Mouse (Mus musculus): ENCODE results near the gene Olfr1279. TPM values are rescaled to one million over a fixed set of nuclear protein-coding genes. Genes with fewer than 3 reads are reported as not detected.

The Olfr1279 gene
- polyA plus RNA-seq, 1 experiment from 2014 or later: not detected

Other genes with a start within 250 kb of the Olfr1279 start
- gene Gm13941, start 194.7 kb upstream of the Olfr1279 start, polyA plus RNA-seq (2015; fragmentation: Nextera tagmentation; extraction: Ambion mirVana): not detected in 2 replicates
- gene Gm15130, start 147.7 kb upstream of the Olfr1279 start, polyA plus RNA-seq (2015; fragmentation: Nextera tagmentation; extraction: Ambion mirVana): not detected in 2 replicates
- gene 4930430A15Rik, start 71.0 kb upstream of the Olfr1279 start, polyA plus RNA-seq (2015; fragmentation: Nextera tagmentation; extraction: Ambion mirVana): not detected in 2 replicates
- gene Olfr1275, start 65.3 kb upstream of the Olfr1279 start, polyA plus RNA-seq (2015; fragmentation: Nextera tagmentation; extraction: Ambion mirVana): not detected in 2 replicates
- not detected in 2 replicates for gene Olfr1276, start 46.1 kb upstream of the Olfr1279 start, polyA plus RNA-seq (2015; fragmentation: Nextera tagmentation; extraction: Ambion mirVana)
- gene Olfr1277, start 26.5 kb upstream of the Olfr1279 start, polyA plus RNA-seq (2015; fragmentation: Nextera tagmentation; extraction: Ambion mirVana): not detected in 2 replicates
- not detected in 2 replicates for gene Olfr1278, start 10.5 kb upstream of the Olfr1279 start, polyA plus RNA-seq (2015; fragmentation: Nextera tagmentation; extraction: Ambion mirVana)
- gene Olfr1280, start 13.4 kb downstream of the Olfr1279 start, polyA plus RNA-seq (2015; fragmentation: Nextera tagmentation; extraction: Ambion mirVana): not detected in 2 replicates
- gene Olfr1281, start 25.9 kb downstream of the Olfr1279 start, polyA plus RNA-seq (2015; fragmentation: Nextera tagmentation; extraction: Ambion mirVana): not detected in 2 replicates
- gene Olfr1282, start 35.4 kb downstream of the Olfr1279 start, polyA plus RNA-seq (2015; fragmentation: Nextera tagmentation; extraction: Ambion mirVana): not detected in 2 replicates
- not detected in 2 replicates for gene Olfr1283, start 66.2 kb downstream of the Olfr1279 start, polyA plus RNA-seq (2015; fragmentation: Nextera tagmentation; extraction: Ambion mirVana)
- not detected in 2 replicates for gene Olfr1284, start 74.9 kb downstream of the Olfr1279 start, polyA plus RNA-seq (2015; fragmentation: Nextera tagmentation; extraction: Ambion mirVana)
- gene Olfr1286, start 122.5 kb downstream of the Olfr1279 start, polyA plus RNA-seq (2015; fragmentation: Nextera tagmentation; extraction: Ambion mirVana): not detected in 2 replicates
- gene Olfr1287, start 148.5 kb downstream of the Olfr1279 start, polyA plus RNA-seq (2015; fragmentation: Nextera tagmentation; extraction: Ambion mirVana): not detected in 2 replicates
- not detected in 2 replicates for gene Olfr1288, start 173.5 kb downstream of the Olfr1279 start, polyA plus RNA-seq (2015; fragmentation: Nextera tagmentation; extraction: Ambion mirVana)
- gene Olfr1289, start 180.2 kb downstream of the Olfr1279 start, polyA plus RNA-seq (2015; fragmentation: Nextera tagmentation; extraction: Ambion mirVana): not detected in 2 replicates
- not detected in 2 replicates for gene Olfr1290, start 193.2 kb downstream of the Olfr1279 start, polyA plus RNA-seq (2015; fragmentation: Nextera tagmentation; extraction: Ambion mirVana)
- gene Olfr1291-ps1, start 196.5 kb downstream of the Olfr1279 start, polyA plus RNA-seq (2015; fragmentation: Nextera tagmentation; extraction: Ambion mirVana): not detected in 2 replicates
- not detected in 2 replicates for gene Olfr1293-ps, start 224.6 kb downstream of the Olfr1279 start, polyA plus RNA-seq (2015; fragmentation: Nextera tagmentation; extraction: Ambion mirVana)
- gene Olfr1294, start 239.7 kb downstream of the Olfr1279 start, polyA plus RNA-seq (2015; fragmentation: Nextera tagmentation; extraction: Ambion mirVana): not detected in 2 replicates